Mouse (Mus musculus) liver, adult 2 months (tissue): Measurements from ENCODE around the gene Birc7. TPM values are rescaled to one million over a fixed set of nuclear protein-coding genes. Genes with fewer than 3 reads are reported as not detected.

ENCODE experiments used
- DNase-seq: peaks from one replicate; pipeline ENCODE4 v3.0.0-alpha.2; 2011; ENCODE audit warnings: low read depth, low spot score; ENCODE audit errors: extremely low read depth
- H3K27ac ChIP-seq: fragments of 200-500 bp; replicated peaks from 2 replicates; pipeline ENCODE4 v1.5.1; 2012; ENCODE audit warnings: low read depth, mild to moderate bottlenecking, control low read depth, inconsistent platforms, low read length; ENCODE audit not compliant: insufficient read depth
- H3K27me3 ChIP-seq: fragments of 200-500 bp; 2 replicates; pipeline ENCODE4 v1.6.1; 2012; ENCODE audit warnings: mild to moderate bottlenecking, moderate library complexity, low read length, inconsistent platforms; ENCODE audit not compliant: control insufficient read depth, insufficient read depth
- H3K36me3 ChIP-seq: fragments of 200-500 bp; 2 replicates; pipeline ENCODE4 v1.6.1; 2012; ENCODE audit warnings: low read length, inconsistent platforms; ENCODE audit not compliant: control insufficient read depth, insufficient read depth
- H3K4me1 ChIP-seq: fragments of 200-500 bp; 2 replicates; pipeline ENCODE4 v1.6.1; 2011; ENCODE audit warnings: low read length; ENCODE audit not compliant: control insufficient read depth, insufficient read depth
- H3K4me3 ChIP-seq: fragments of 200-500 bp; 2 replicates; pipeline ENCODE4 v1.5.1; 2011; ENCODE audit warnings: low read depth, mild to moderate bottlenecking, control low read depth, low read length, moderate library complexity; ENCODE audit not compliant: insufficient read depth
- H3K79me2 ChIP-seq: fragments of 200-500 bp; 2 replicates; pipeline ENCODE4 v1.6.1; 2012; ENCODE audit warnings: inconsistent platforms, mild to moderate bottlenecking, low read length, moderate library complexity; ENCODE audit not compliant: control insufficient read depth, insufficient read depth
- H3K9ac ChIP-seq: fragments of 200-500 bp; 2 replicates; pipeline ENCODE4 v1.6.1; 2012; ENCODE audit warnings: low read depth, mild to moderate bottlenecking, control low read depth, inconsistent platforms, low read length
- CTCF ChIP-seq: fragments of 200-500 bp; IDR thresholded peaks from 2 replicates; pipeline ENCODE4 v1.5.1; 2011; ENCODE audit warnings: low read depth, low read length, control low read depth
- POLR2A ChIP-seq: fragments of 200-500 bp; IDR thresholded peaks from 2 replicates; pipeline ENCODE4 v1.6.1; 2011; ENCODE audit warnings: low read length, control low read depth; ENCODE audit not compliant: insufficient read depth; ENCODE audit errors: extremely low read depth
- WGBS: fragments of 180-500 bp; shearing (Covaris S2); methylation state at CpG from one replicate; pipeline ENCODE4 v1.1.7; 2018; 5-methylcytosine and 5-hydroxymethylcytosine counted together
- polyA plus RNA-seq: library from polyadenylated mRNA; depleted of rRNA; stranded (reverse); fragments of >200 nt; gene quantifications from 2 replicates; pipeline ENCODE4 v1.2.3, GENCODE M21; 2012
- total RNA-seq: library from RNA; depleted of rRNA; stranded (reverse); fragments of >200 nt; gene quantifications from 2 replicates; pipeline ENCODE4 v1.2.3, GENCODE M21; 2014

Birc7 gene
- total and polyA plus RNA-seq, 2 experiments: not detected

GRCm38 (mm10) chr2:180890422-180891074, 38.3 kb upstream of the Birc7 start:
- H3K4me1 ChIP-seq: no peaks in the 10 kb centered on the region
- WGBS: 4% methylated on average over 29 of the region's 29 CpGs
- DNase-seq: no peak
- no peak for TF ChIP-seq CTCF
- TF ChIP-seq POLR2A: no peak
- H3K27me3 ChIP-seq: peaks cover 33% of the 10 kb centered on the region
- no peak overlapping the region for H3K4me3 ChIP-seq
- H3K9ac ChIP-seq: no peak overlapping the region
- no peak overlapping the region for H3K27ac ChIP-seq
- H3K79me2 ChIP-seq: no peaks in the 10 kb centered on the region
- H3K36me3 ChIP-seq: no peaks in the 10 kb centered on the region

DNA sequence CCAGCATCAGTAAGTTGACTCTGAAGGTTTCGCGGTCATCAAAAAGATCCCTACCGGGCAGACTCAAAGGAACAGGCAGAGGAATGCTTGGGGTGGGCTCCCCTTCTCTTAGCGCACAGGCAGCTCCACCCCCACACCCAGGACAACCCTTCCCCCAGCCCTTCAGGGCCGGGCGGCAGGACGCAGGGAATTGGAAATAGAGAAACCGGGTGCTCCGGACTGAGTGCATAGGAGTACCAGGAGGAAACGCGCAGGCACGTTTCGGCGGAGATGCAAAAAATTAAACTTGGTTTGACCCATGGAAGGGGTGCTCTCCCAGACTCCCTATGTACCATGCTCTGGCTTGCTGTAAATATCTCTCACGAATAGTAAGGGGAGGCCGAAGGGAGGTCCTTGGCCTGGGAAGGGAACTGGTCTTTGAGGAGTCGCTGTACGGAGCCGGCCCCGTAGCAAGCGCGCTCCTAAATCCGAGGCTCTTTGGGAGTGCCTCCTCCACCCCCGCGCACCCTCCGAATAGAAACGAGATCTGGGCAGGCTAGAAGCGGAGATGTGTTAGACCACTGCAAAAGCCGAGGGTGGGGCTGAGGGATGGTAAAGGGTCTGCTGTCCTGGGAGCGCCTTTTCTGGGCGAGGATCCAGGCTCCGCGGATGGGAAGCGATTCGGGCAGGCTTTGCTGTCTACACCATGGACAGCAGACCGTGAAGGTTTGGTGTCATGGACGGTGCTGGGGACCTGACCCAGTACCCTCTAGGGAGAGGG, 37.6 kb upstream of the Birc7 start:
- no peaks in the 10 kb centered on the region for H3K4me1 ChIP-seq
- peaks cover 37% of the 10 kb centered on the region for H3K27me3 ChIP-seq
- no peaks in the 10 kb centered on the region for H3K79me2 ChIP-seq
- no peak overlapping the region for H3K9ac ChIP-seq
- no peaks in the 10 kb centered on the region for H3K36me3 ChIP-seq
- no peak for DNase-seq
- no peak for TF ChIP-seq POLR2A
- no peak for TF ChIP-seq CTCF
- no peak overlapping the region for H3K4me3 ChIP-seq
- 3% methylated on average over 37 of the region's 37 CpGs for WGBS
- no peak overlapping the region for H3K27ac ChIP-seq

DNA sequence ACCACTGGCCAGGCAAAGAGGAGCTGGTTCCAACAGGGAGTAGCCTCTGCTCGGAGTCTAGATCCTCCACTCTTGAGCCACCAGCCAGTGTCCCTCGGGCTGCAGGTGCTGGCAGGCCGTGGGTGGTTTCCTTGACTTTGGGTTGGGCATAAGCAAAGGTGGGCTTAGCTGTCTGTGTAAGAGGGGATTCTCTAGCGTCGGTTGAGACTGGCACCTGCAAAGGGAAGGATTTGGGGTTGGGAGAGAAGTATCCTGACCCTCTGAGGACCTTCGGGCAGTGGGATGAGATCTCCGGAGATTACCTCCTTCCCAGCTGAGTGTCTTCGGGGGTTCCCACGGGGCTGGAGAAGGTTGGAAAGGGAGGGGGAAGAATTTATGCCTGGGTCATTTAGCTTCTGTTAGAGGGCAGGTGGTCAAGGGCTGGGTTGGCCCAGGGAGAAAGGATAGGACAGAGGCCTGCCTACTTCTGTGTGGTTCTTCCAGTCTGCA, 36.9 kb upstream of the Birc7 start:
- no peak overlapping the region for H3K4me3 ChIP-seq
- 15% methylated on average over 9 of the region's 9 CpGs for WGBS

DNA sequence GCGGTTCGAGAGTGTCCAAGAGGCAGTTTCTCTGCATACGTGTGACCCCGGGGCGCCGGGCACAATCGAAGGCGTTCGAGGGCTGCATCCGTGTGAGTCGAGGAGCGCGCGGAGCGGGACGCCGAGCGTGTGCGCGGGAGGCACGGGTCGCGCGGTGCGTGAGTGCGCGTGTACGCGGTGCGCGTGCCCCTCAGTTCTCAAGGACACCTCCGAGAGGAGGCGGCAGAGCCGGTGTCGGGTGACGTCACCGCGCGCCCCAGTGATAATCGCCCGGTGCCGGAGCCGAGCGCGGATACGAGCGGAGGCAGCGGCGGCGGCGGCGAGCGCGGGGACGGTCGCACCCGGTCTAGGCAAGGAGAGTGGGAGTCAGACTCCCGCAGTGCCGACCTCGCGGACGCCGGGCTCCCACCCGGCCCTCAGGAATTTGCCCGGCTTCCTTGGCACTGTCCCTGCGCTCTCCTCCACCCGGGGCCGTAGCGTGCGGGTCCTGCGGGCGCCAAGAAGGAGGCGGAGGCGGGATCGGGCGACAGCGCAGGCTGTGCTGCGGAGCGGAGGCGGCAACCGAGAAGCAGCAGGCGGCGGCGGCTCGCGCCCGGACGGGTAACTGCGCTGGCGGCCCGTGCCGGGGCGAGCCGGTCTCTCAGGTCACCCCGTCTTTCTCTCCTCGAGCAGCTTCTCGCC, 35.8 kb upstream of the Birc7 start:
- no peak overlapping the region for H3K9ac ChIP-seq
- peaks cover 33% of the 10 kb centered on the region for H3K27me3 ChIP-seq
- no peaks in the 10 kb centered on the region for H3K36me3 ChIP-seq
- H3K79me2 ChIP-seq: no peaks in the 10 kb centered on the region
- 2% methylated on average over 96 of the region's 97 CpGs for WGBS
- no peak for TF ChIP-seq POLR2A
- TF ChIP-seq CTCF: no peak
- H3K4me1 ChIP-seq: no peaks in the 10 kb centered on the region
- H3K27ac ChIP-seq: no peak overlapping the region
- DNase-seq: no peak
- H3K4me3 ChIP-seq: no peak overlapping the region; the same call in 1 of the 2 replicates

More for the DNA sequence above, 36.9 kb upstream of the Birc7 start:
- TF ChIP-seq CTCF (no peak), POLR2A (no peak)
- no peaks in the 10 kb centered on the region for H3K36me3 ChIP-seq
- H3K4me1 ChIP-seq: no peaks in the 10 kb centered on the region
- H3K79me2 ChIP-seq: no peaks in the 10 kb centered on the region
- no peak overlapping the region for H3K27ac ChIP-seq
- H3K9ac ChIP-seq: no peak overlapping the region
- no peak for DNase-seq
- peaks cover 37% of the 10 kb centered on the region for H3K27me3 ChIP-seq

GRCm38 (mm10) chr2:180893537-180894028, 35.2 kb upstream of the Birc7 start:
- no peak overlapping the region for H3K4me3 ChIP-seq
- no peak for DNase-seq
- H3K27me3 ChIP-seq: peaks cover 33% of the 10 kb centered on the region
- under 1% methylated on average over 32 of the region's 50 CpGs for WGBS
- no peak for TF ChIP-seq CTCF
- TF ChIP-seq POLR2A: no peak
- H3K79me2 ChIP-seq: no peaks in the 10 kb centered on the region
- no peaks in the 10 kb centered on the region for H3K4me1 ChIP-seq
- no peaks in the 10 kb centered on the region for H3K36me3 ChIP-seq
- no peak overlapping the region for H3K27ac ChIP-seq
- H3K9ac ChIP-seq: no peak overlapping the region
